Mouse (Mus musculus) brain, embryonic 14.5 days (tissue): ENCODE measurements around the gene Donson. TPM values are rescaled to one million over a fixed set of nuclear protein-coding genes. Genes with fewer than 3 reads are reported as not detected.

Experiments
- DNase-seq: peaks from one replicate; pipeline ENCODE4 v3.0.0-alpha.2; 2011; ENCODE audit warnings: low read depth
- CTCF ChIP-seq: fragments of 200-500 bp; IDR thresholded peaks from 2 replicates; pipeline ENCODE4 v1.5.1; 2012; ENCODE audit warnings: inconsistent platforms, mild to moderate bottlenecking, moderate library complexity, borderline replicate concordance; ENCODE audit not compliant: insufficient read depth, insufficient read length; ENCODE audit errors: extremely low read depth
- POLR2A ChIP-seq: fragments of 200-500 bp; IDR thresholded peaks from 2 replicates; pipeline ENCODE4 v1.6.1; 2012; ENCODE audit warnings: mild to moderate bottlenecking, inconsistent platforms, borderline replicate concordance; ENCODE audit not compliant: poor library complexity, insufficient read depth, insufficient read length, severe bottlenecking; ENCODE audit errors: extremely low read depth
- polyA plus RNA-seq: library from polyadenylated mRNA; depleted of rRNA; stranded (reverse); fragments of >200 nt; gene quantifications from 2 replicates; pipeline ENCODE4 v1.2.3, GENCODE M21; 2012; rRNA removed

Gene Donson
- polyA plus RNA-seq: 36.4 and 45.3 TPM in 2 replicates

DNA sequence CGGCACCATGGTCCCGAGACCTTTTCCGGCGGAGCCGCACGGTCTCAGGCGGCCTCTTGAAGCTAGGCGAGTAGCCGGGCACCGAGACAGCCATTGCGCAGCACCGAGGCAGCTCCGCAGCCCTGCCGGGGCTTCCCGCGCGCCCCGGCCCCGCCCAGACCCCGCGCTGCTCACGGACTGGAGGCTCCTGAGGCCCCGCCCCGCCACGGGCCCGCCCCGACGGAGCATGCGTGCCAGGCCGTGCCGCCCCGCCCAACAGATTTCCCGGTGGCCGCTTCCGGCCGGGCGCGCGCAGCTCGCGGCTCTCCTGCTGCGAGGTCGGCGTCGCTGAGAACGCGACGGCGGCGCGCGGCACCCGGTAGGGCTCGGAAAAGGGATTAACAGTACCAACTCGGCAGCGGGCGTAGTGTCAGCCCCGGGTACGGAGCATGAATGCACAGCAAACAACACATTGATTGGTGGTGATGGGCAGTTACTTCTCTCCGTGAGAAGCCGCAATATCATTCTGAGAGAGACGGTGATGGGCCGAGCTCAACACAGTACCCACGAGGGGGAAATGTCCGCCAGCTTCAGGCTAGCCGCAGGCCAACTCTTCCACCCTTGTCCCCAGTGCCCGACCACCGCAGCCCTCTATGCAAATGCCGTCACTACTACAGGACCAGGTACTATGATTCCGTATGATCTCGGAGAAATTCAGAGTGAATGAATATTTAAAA is at the start of gene Donson:
Gene Donson, minus strand, starts transcription at position 152 of the 716 bp plus-strand sequence.
- TF ChIP-seq POLR2A (peak; percentile 92), CTCF (no peak)
- DNase-seq: peak; percentile 98

DNA sequence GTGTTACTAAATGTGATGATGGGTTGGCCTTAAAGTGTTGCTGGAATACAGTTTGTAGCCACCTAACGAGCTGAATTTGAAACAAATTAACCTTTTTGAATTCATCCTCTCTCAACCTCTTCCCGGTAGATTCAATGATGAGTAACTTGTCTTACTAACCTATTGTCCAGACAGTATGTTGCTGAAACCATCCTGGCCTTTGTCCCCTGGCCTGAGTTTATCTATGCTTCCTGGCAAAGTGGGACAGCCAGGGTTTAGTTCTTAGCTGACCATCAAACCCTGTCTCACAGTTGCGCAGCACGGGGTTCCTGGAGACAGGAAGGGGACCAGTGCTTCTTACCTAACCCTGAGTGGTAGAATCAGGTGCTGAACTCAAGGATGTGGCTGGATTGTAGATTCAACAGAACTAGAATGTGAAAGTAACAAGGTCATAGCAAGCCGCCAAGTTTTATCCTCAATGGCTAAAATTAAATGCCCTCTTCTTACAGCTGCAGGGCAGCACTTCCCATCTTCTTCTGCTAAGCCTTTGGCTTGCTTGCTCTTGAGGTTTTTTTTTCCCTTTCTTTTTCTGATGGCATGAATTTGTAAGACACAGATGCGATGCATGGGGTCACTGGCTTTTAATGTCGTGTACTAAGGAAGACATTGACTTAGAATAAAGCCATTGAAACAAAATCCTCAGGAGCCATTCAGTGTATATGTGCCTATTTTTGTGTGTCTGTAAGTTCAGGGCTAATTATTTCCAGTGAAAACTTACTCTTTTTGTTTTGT is 47.7 kb upstream of the Donson start:
- DNase-seq: no peak
- no peak for TF ChIP-seq POLR2A
- no peak for TF ChIP-seq CTCF

DNA sequence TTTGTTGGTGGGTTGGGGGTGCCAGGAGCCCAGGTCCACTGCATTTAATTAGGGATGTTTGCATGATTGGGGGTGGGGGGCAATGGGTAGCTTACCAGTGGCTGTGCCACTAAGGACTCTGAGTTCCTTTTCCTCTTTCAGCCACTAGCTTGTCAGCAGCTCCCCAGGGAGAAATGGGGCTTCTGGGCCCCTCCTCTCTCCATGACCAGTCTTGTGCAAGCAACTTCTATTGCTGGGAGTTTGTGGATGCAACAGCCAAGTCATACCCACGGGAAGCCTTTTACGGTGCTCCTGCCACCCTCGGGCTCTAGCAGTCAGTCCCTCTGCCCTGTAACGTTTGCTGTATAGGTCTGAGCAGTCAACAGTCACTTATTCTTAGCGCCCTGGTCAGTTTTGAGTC is 46.2 kb upstream of the Donson start:
- TF ChIP-seq POLR2A: no peak
- no peak for TF ChIP-seq CTCF
- no peak for DNase-seq

DNA sequence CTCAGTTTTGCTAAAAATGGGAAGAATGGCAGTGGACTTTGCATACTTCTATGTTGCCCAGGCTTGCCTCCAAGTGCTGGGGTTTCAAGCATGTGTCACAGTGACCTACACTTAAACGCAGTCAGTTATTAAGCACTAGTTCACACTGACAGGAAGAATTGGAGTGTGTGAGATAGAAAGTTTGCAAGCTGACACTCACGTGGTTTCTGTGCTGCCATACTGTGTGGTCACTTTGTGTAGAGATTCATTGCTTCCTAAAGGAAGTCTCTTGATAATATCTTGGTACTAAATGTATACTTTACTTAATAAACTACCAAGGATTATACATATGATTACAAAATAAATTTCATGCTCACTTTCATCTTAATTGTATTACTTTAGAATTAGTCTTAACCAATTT is 44.2 kb upstream of the Donson start:
- TF ChIP-seq CTCF (no peak), POLR2A (no peak)

DNA sequence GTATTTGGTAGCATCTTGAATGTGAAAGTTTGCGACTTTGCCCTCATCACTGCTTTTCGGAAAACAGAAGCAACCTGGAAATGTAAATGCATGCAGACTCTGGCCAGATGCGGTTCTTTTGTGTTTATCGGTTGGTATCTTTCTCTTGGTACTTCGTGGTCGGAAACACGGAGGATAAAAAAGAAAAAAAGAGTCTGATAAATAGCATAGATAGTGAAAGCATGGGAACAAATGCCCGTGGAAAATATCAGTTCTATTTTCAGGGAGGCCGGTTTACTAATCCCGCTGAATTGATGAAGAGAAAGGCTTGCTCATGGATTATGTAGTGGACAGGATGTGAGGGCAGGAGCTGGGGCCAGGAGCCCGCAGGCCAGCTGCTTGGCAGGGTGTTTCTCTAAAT is 41.9 kb upstream of the Donson start:
- DNase-seq: peak; percentile 38
- TF ChIP-seq CTCF: no peak
- TF ChIP-seq POLR2A: no peak

More for the DNA sequence above, 44.2 kb upstream of the Donson start:
- DNase-seq: no peak

DNA sequence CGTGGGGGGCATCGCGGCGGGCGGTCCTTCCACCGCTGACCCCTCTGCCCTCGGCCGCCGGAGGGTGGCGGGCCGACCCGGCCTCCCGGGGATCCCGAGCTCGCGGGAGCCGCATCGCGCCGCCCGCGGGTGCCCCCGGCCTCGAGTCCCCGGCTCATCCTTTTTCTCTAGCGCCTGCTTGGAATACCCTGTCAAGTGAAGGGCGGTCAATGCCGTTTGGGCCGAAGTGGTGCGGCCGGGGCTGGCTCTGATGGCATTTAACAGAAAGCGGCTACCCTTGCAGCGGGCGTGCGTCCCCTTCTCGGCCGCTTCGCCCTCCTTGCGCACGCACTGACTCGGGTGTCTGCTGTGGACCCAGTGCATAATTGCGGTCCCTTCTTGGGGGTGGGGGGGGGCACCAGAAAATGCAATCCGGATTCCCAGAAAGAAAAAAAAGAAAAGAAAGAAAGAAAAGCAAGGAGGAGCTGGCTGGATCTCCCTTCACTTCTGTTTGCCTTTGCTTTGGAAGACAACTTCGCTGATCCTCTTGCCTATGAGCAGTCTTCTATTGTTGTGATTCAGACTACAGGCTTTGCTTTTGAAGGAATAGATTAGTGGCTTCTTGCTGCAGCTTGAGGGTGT is 41.4 kb upstream of the Donson start:
- no peak for TF ChIP-seq POLR2A
- no peak for TF ChIP-seq CTCF
- peak; percentile 66 for DNase-seq

DNA sequence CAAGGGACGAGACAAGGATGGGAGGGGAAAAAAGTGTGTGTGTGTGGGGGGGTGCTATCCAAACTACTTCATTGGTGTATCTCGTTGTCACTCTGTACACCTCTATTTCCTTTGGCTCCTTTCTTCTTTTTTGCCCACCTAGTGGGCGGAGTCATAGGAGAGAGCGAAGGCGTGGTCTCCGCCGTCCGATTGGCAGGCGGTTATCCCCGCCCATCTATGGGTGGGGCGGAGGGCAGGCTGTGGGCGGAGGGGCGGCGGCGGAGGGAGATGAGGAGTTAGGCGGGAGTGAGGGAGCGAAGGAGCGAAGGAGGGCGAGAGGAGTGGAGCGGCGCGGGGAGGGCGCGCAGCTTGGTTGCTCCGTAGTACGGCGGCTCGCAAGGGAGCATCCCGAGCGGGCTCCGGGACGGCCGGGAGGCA is 40.5 kb upstream of the Donson start, which contains the start of gene Itsn1:
Gene Itsn1, plus strand, starts transcription at position 216 of the 417 bp plus-strand sequence.
- TF ChIP-seq POLR2A (peak; percentile 96), CTCF (no peak)
- peak; percentile 100 for DNase-seq

DNA sequence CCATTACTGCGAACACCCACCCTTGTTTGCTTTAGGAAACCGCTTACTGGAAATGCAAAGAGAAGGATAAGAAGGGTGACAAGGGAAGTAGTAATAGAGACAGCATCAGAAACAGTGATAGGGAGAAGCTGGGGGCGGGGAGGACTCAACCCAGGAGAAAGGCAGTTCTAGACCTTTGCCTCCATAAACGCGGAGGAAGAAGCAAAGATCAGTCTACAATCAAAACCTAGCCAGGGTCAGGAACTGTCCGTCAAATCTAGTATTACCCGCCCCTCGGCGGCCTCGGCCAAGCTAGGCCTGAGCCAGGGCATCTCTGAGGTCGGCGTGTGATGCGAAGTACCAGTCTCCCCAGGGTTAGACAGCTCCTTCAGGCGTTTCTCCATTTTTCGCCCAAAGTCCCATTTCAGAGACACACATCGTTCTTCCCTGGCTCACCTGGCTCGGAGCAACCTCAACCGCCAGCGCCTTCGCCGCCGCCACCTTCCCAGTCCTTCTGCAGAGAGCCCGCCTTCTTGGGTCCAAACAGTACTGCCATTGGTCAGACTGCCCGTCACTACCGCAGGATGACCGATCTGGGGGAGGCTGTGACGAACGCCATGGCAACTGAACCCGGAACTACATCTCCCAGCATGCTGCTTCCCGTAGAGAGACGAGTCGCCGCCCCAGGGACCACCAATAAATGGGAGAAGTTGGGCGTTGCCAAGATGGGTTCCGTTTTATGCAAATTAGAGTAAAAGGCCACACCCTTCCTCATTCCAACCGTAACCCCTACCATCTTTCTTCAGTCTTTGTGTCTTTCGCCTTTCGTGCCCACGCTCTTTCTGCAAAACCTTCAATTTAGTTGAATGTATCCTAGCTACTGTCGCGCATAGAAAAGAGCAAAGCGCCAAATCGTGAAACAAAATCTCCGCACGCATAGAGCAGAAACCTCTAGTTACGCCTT is 39.8 kb upstream of the Donson start, which contains the start of gene Cryzl1:
Gene Cryzl1, minus strand, starts transcription at position 853 of the 943 bp plus-strand sequence.
- DNase-seq: peak; percentile 100
- TF ChIP-seq POLR2A (peak; percentile 55; the same call in 1 of the 2 replicates), CTCF (no peak)

DNA sequence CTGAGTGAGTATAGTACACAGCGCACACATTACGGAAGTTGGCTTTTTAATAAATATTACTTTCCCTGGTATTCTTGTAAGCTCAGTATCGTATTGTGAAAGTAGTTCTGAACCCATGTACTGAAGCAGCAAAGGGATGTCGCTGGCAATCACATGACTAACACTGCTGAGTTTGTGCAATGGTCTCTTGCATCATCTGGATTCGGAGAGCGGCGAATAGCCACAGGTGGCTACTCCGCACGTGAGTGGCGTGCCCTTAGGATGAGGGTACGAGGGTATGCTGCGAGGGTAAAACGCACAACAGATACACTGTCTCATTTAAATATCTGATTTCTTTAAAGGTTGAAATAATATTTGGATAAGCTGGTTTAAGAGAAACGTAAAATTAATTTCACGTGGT is 38.9 kb upstream of the Donson start:
- DNase-seq: no peak
- no peak for TF ChIP-seq POLR2A
- no peak for TF ChIP-seq CTCF

DNA sequence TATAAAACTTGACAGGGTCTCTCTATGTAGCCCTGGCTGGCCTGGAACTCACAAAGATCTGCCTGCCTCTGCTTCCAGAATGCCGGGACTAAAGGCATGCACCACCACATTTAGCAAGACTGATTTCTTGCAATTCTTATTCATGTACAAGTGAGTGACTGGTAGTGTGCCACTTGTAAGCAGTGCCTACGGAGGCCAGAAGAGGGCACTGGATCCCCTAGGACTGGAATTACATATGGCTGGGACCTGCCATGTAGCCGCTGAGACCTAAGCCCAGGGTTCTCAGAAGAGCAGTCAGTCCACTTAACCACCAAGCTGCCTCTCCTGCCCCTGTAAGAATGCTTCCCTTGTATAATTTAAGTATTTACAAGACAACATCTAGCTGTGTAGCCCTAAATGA is 35.7 kb upstream of the Donson start:
- peak; percentile 66 for DNase-seq
- TF ChIP-seq POLR2A (no peak), CTCF (peak; percentile 62; the same call in 1 of the 2 replicates)
